Mouse (Mus musculus) neural tube, embryonic 14.5 days (tissue): ENCODE measurements around the gene Gm13103. TPM values are rescaled to one million over a fixed set of nuclear protein-coding genes. Genes with fewer than 3 reads are reported as not detected.
"Not testable (repeated sequence)": the region's sequence is repeated elsewhere in the genome, so short reads cannot be mapped to it uniquely, and the experiment has no call there.

ENCODE experiments used
- ATAC-seq: fragments of 200-750 bp; cut with Nextera tagmentation; 2 replicates; pipeline ENCODE4 v1.8.0; 2017; ENCODE audit warnings: low read depth, mild to moderate bottlenecking, moderate TSS enrichment, moderate library complexity
- H3K27ac ChIP-seq: fragments of 300-500 bp; sonication (generic); 2 replicates; pipeline ENCODE4 v1.5.1; 2014; ENCODE audit warnings: low read depth, mild to moderate bottlenecking, control low read depth, low read length, moderate library complexity, mixed read lengths
- H3K27me3 ChIP-seq: fragments of 300-500 bp; sonication (generic); 2 replicates; pipeline ENCODE4 v1.6.1; 2014; ENCODE audit warnings: low read length; ENCODE audit not compliant: control insufficient read depth, insufficient read depth
- H3K36me3 ChIP-seq: fragments of 300-500 bp; sonication (generic); 2 replicates; pipeline ENCODE4 v1.6.1; 2014; ENCODE audit warnings: low read length, mixed read lengths; ENCODE audit not compliant: control insufficient read depth, insufficient read depth
- H3K4me1 ChIP-seq: fragments of 300-500 bp; sonication (generic); 2 replicates; pipeline ENCODE4 v1.6.1; 2014; ENCODE audit warnings: low read length; ENCODE audit not compliant: control insufficient read depth, insufficient read depth
- H3K4me2 ChIP-seq: fragments of 300-500 bp; sonication (generic); 2 replicates; pipeline ENCODE4 v1.6.1; 2014; ENCODE audit warnings: mild to moderate bottlenecking, low read depth, low read length, control low read depth
- H3K4me3 ChIP-seq: fragments of 300-500 bp; sonication (generic); 2 replicates; pipeline ENCODE4 v1.5.1; 2014; ENCODE audit warnings: low read depth, low read length, control low read depth, mixed read lengths
- H3K9ac ChIP-seq: fragments of 300-500 bp; sonication (generic); replicated peaks from 2 replicates; pipeline ENCODE4 v1.6.1; 2014; ENCODE audit warnings: low read depth, mild to moderate bottlenecking, control low read depth, low read length, mixed read lengths
- H3K9me3 ChIP-seq: fragments of 300-500 bp; sonication (generic); 2 replicates; pipeline ENCODE4 v1.6.1; 2016; ENCODE audit warnings: low read length; ENCODE audit not compliant: control insufficient read depth
- WGBS: fragments of 180-500 bp; shearing (Covaris S2); extraction: QIAGEN DNeasy Blood & Tissue Kit; methylation state at CpG from one replicate; pipeline ENCODE4 v1.1.7; 2014; 5-methylcytosine and 5-hydroxymethylcytosine counted together
- polyA plus RNA-seq: library from polyadenylated mRNA; unstranded; fragments of >200 nt; fragmentation: Nextera tagmentation; extraction: Ambion mirVana; gene quantifications from 2 replicates; pipeline ENCODE4 v1.2.1, GENCODE M21; 2014

The Gm13103 gene
- polyA plus RNA-seq: not detected in 2 replicates

- H3K9me3 ChIP-seq, H3K27me3 ChIP-seq, H3K36me3 ChIP-seq, ATAC-seq, H3K4me1 ChIP-seq, H3K4me3 ChIP-seq, H3K4me2 ChIP-seq, H3K9ac ChIP-seq, H3K27ac ChIP-seq: not testable (repeated sequence)
These were observed at the start of gene Gm13103 for GRCm38 (mm10) chr4:143846197-143846596. Gene Gm13103, plus strand, starts transcription at chr4:143846497.

GRCm38 (mm10) chr4:143815993-143816392 is 30.3 kb upstream of the Gm13103 start, which contains the start of gene Gm13084:
Gene Gm13084, minus strand, starts transcription at chr4:143816093.
- H3K27ac ChIP-seq: no peak within 1 kb of the TSS
- no peaks in the 10 kb centered on the region for H3K27me3 ChIP-seq
- H3K9ac ChIP-seq: no peak within 1 kb of the TSS
- no peaks in the 10 kb centered on the region for H3K36me3 ChIP-seq
- no peak within 1 kb of the TSS for H3K4me2 ChIP-seq
- ATAC-seq: no peak
- H3K4me3 ChIP-seq: no peak within 1 kb of the TSS
- no peaks in the 10 kb centered on the region for H3K9me3 ChIP-seq
- 89% methylated on average over 2 of the region's 2 CpGs for WGBS
- no peaks in the 10 kb centered on the region for H3K4me1 ChIP-seq

GRCm38 (mm10) chr4:143882371-143882770 is 36.1 kb downstream of the Gm13103 start:
- not testable (repeated sequence) for H3K4me1 ChIP-seq, H3K4me3 ChIP-seq, H3K36me3 ChIP-seq, ATAC-seq, H3K9ac ChIP-seq, H3K27ac ChIP-seq, H3K4me2 ChIP-seq, H3K27me3 ChIP-seq, H3K9me3 ChIP-seq
- 77% methylated on average over 1 of the region's 1 CpGs for WGBS

- H3K27me3 ChIP-seq, H3K9ac ChIP-seq, H3K36me3 ChIP-seq, H3K9me3 ChIP-seq, H3K4me3 ChIP-seq, ATAC-seq, H3K4me1 ChIP-seq, H3K4me2 ChIP-seq, H3K27ac ChIP-seq: not testable (repeated sequence)
- WGBS: 85% methylated on average over 3 of the region's 3 CpGs
These were observed 48.1 kb downstream of the Gm13103 start for GRCm38 (mm10) chr4:143894406-143894805.

- H3K4me2 ChIP-seq, ATAC-seq, H3K27ac ChIP-seq, H3K36me3 ChIP-seq, H3K4me3 ChIP-seq, H3K9ac ChIP-seq, H3K9me3 ChIP-seq, H3K27me3 ChIP-seq, H3K4me1 ChIP-seq: not testable (repeated sequence)
- WGBS: 92% methylated on average over 1 of the region's 1 CpGs
These were observed 54.0 kb downstream of the Gm13103 start, which contains the start of gene Pramef6 for GRCm38 (mm10) chr4:143900280-143900679. Gene Pramef6, minus strand, starts transcription at chr4:143900380.

Other genes starting within 250 kb of the Gm13103 start
- not detected in 2 replicates for gene Gm13083, start 231.5 kb upstream of the Gm13103 start, polyA plus RNA-seq
- gene Gm13088, start 189.3 kb upstream of the Gm13103 start, polyA plus RNA-seq: not detected in 2 replicates
- gene Gm13089, start 143.8 kb upstream of the Gm13103 start, polyA plus RNA-seq: not detected in 2 replicates
- not detected in 2 replicates for gene Gm13078, start 127.0 kb upstream of the Gm13103 start, polyA plus RNA-seq
- gene Gm13023, start 57.1 kb upstream of the Gm13103 start, polyA plus RNA-seq: not detected in 2 replicates
- gene Gm13084, start 30.4 kb upstream of the Gm13103 start, polyA plus RNA-seq: not detected in 2 replicates
- gene Pramef6, start 53.9 kb downstream of the Gm13103 start, polyA plus RNA-seq: not detected in 2 replicates
- gene Pramef25, start 104.5 kb downstream of the Gm13103 start, polyA plus RNA-seq: not detected in 2 replicates
- not detected in 2 replicates for gene Gm13101, start 120.5 kb downstream of the Gm13103 start, polyA plus RNA-seq
- gene Pramef17, start 147.9 kb downstream of the Gm13103 start, polyA plus RNA-seq: not detected in 2 replicates
- gene Pramel4, start 212.6 kb downstream of the Gm13103 start, polyA plus RNA-seq: not detected in 2 replicates